Mouse (Mus musculus): ENCODE measurements around the gene Eef1akmt3. TPM values are rescaled to one million over a fixed set of nuclear protein-coding genes. Genes with fewer than 3 reads are reported as not detected.

Eef1akmt3 gene
- polyA plus RNA-seq, 1 experiment from 2014 or later = 0.36 TPM

DNA sequence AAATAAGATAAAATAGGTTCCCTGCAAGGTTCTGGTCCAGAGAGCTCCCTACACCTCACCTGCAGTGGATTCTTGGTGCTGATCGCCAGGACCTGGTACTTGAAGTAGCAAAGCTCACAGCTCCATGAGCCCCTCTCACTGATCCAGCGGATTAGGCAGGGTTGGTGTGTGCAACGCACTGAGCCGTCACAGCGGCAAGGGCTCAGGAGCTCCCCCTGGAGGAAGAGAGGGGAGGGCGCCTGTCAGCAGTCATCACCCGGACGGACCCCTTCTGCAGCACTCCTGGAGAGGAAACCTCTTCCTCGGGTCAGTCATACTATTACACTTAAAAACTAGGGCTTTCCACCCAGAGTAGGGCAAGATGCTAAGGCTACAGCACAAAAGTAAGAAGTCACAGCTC lies 16.8 kb upstream of the Eef1akmt3 start:
- no peak overlapping the region for H3K9ac ChIP-seq (ENCODE audit: low read length)
- H3K4me1 ChIP-seq (replicated peaks; ENCODE audit: control insufficient read depth, insufficient read depth, low read length) = peaks cover 13% of the 10 kb centered on the region
- H3K36me3 ChIP-seq (ENCODE audit: control insufficient read depth, insufficient read depth, low read length) = peaks cover 2% of the 10 kb centered on the region; the same call in 1 of the 2 replicates
- no peaks in the 10 kb centered on the region for H3K9me3 ChIP-seq (ENCODE audit: control insufficient read depth, low read length)
- H3K27me3 ChIP-seq (ENCODE audit: control insufficient read depth, insufficient read depth, low read depth, low read length) = peaks cover 12% of the 10 kb centered on the region
- peak overlapping the region; percentile 13; the same call in 1 of the 2 replicates for H3K4me3 ChIP-seq (ENCODE audit: low read length)
- peak overlapping the region; percentile 99 for H3K4me2 ChIP-seq (ENCODE audit: low read depth, low read length)
- WGBS = 1% methylated on average over 9 of the region's 9 CpGs
- H3K27ac ChIP-seq (ENCODE audit: low read length) = no peak overlapping the region
- 0 out of 2 replicates have a peak, but pooled peaks have one; percentile 13 for ATAC-seq (ENCODE audit: low read depth)

DNA sequence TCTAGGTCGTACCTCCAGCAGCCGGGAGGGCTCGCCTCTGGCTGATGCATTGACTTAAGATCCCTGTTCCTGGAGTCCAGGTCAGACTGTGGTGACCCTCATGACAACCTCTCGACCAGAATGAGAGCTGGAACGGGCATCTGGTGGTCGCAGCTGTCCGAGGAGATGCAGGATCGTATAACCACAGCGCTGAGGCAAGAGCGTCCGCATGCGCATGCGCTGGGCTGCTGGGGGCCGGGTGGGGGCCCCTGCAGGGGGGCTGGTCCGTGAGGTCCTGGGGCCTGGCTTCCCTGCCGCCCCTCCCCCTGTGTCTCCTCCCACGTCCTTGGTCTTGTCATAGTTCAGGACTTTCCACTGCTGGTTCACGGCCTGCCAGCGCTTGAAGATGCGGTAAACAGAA lies 15.2 kb upstream of the Eef1akmt3 start:
- no peak for ATAC-seq (ENCODE audit: low read depth)

DNA sequence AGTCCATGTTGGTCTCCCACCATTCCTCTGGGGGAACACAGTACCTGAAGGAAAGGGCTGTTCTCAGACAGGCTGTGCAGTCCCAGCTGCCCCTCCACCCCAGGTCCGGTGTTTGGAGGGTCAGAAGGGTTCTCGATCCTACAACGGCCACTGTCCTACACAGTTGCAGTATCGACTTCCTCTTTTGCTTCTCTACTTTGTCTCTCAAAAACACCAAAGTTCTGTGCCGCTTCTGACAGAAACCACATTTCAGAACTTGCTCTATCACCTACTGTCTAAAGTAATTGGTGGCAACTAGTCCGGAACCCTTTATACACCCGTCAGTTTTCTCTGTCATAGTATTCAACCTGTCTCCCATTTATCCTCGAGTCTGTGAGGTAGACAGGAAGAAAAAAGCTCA lies 14.1 kb upstream of the Eef1akmt3 start:
- no peak overlapping the region for H3K4me2 ChIP-seq (ENCODE audit: low read depth, low read length)
- WGBS = 84% methylated on average over 8 of the region's 8 CpGs
- no peak overlapping the region for H3K4me3 ChIP-seq (ENCODE audit: low read length)
- no peak overlapping the region for H3K9ac ChIP-seq (ENCODE audit: low read length)
- H3K4me1 ChIP-seq (replicated peaks; ENCODE audit: control insufficient read depth, insufficient read depth, low read length) = peaks cover 13% of the 10 kb centered on the region
- H3K36me3 ChIP-seq (ENCODE audit: control insufficient read depth, insufficient read depth, low read length) = peaks cover 2% of the 10 kb centered on the region; the same call in 1 of the 2 replicates
- no peak overlapping the region for H3K27ac ChIP-seq (ENCODE audit: low read length)
- H3K9me3 ChIP-seq (ENCODE audit: control insufficient read depth, low read length) = no peaks in the 10 kb centered on the region
- peaks cover 27% of the 10 kb centered on the region for H3K27me3 ChIP-seq (ENCODE audit: control insufficient read depth, insufficient read depth, low read depth, low read length)
- no peak for ATAC-seq (ENCODE audit: low read depth)

More for the DNA sequence above, 15.2 kb upstream of the Eef1akmt3 start:
- 82% methylated on average over 20 of the region's 20 CpGs for WGBS
- Histone ChIP-seq H3K4me1 (replicated peaks; ENCODE audit: control insufficient read depth, insufficient read depth, low read length) (peaks cover 13% of the 10 kb centered on the region), H3K27ac (ENCODE audit: low read length) (no peak overlapping the region), H3K9me3 (ENCODE audit: control insufficient read depth, low read length) (no peaks in the 10 kb centered on the region), H3K4me2 (ENCODE audit: low read depth, low read length) (no peak overlapping the region), H3K36me3 (ENCODE audit: control insufficient read depth, insufficient read depth, low read length) (peaks cover 2% of the 10 kb centered on the region; the same call in 1 of the 2 replicates), H3K27me3 (ENCODE audit: control insufficient read depth, insufficient read depth, low read depth, low read length) (peaks cover 16% of the 10 kb centered on the region), H3K4me3 (ENCODE audit: low read length) (no peak overlapping the region), H3K9ac (ENCODE audit: low read length) (no peak overlapping the region)

DNA sequence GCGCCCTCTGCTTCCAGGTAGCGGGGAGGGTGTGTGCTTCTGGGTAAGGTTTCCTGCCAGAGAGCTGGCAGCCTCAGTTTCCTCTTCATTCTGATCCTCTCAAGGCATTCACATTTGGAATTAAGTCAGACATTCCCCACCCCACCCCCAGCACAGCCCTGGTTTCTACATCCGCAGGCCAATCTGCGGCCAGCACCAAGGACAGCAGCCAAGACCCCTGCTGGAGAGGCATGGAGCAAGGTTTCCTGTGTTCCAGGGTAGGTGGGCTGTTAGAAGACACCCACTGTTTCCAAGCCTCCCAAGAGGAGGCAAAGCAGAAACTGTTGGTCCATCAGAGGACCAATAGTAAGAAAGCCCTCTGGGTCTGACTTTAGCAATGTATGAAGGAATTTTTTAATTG lies 13.3 kb upstream of the Eef1akmt3 start:
- no peaks in the 10 kb centered on the region for H3K9me3 ChIP-seq (ENCODE audit: control insufficient read depth, low read length)
- no peak overlapping the region for H3K9ac ChIP-seq (ENCODE audit: low read length)
- no peak overlapping the region for H3K4me3 ChIP-seq (ENCODE audit: low read length)
- 54% methylated on average over 4 of the region's 4 CpGs for WGBS
- H3K27ac ChIP-seq (ENCODE audit: low read length) = no peak overlapping the region
- no peak overlapping the region for H3K4me2 ChIP-seq (ENCODE audit: low read depth, low read length)
- H3K36me3 ChIP-seq (ENCODE audit: control insufficient read depth, insufficient read depth, low read length) = peaks cover 2% of the 10 kb centered on the region; the same call in 1 of the 2 replicates
- peaks cover 10% of the 10 kb centered on the region for H3K4me1 ChIP-seq (replicated peaks; ENCODE audit: control insufficient read depth, insufficient read depth, low read length)
- ATAC-seq (ENCODE audit: low read depth) = no peak
- H3K27me3 ChIP-seq (ENCODE audit: control insufficient read depth, insufficient read depth, low read depth, low read length) = peaks cover 27% of the 10 kb centered on the region

DNA sequence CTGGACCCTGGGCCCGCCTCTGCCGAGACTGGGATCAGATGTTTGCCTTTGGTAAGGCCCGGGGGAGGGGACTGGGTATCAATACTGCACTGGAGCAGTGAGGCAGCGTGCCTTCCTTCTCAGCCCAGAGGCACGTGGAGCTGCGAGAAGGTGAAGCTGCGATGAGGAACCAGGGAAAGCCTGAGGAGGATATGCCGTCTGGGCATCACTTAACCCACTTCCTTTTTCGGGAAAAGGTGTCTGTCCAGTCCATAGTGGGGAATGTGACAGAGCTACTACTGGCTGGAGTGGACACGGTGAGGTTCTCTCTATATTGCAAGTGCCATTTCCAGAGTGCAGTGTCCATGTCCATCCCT lies 8.8 kb upstream of the Eef1akmt3 start:
- Histone ChIP-seq H3K27ac (ENCODE audit: low read length) (no peak overlapping the region), H3K9ac (ENCODE audit: low read length) (no peak overlapping the region), H3K4me3 (ENCODE audit: low read length) (no peak overlapping the region), H3K36me3 (ENCODE audit: control insufficient read depth, insufficient read depth, low read length) (0 out of 2 replicates have a peak, but pooled peaks cover 2% of the 10 kb centered on the region), H3K4me2 (ENCODE audit: low read depth, low read length) (no peak overlapping the region), H3K9me3 (ENCODE audit: control insufficient read depth, low read length) (no peaks in the 10 kb centered on the region), H3K4me1 (replicated peaks; ENCODE audit: control insufficient read depth, insufficient read depth, low read length) (peaks cover 2% of the 10 kb centered on the region; the same call in 1 of the 2 replicates), H3K27me3 (ENCODE audit: control insufficient read depth, insufficient read depth, low read depth, low read length) (peaks cover 46% of the 10 kb centered on the region)
- 13% methylated on average over 10 of the region's 10 CpGs for WGBS
- no peak for ATAC-seq (ENCODE audit: low read depth)

DNA sequence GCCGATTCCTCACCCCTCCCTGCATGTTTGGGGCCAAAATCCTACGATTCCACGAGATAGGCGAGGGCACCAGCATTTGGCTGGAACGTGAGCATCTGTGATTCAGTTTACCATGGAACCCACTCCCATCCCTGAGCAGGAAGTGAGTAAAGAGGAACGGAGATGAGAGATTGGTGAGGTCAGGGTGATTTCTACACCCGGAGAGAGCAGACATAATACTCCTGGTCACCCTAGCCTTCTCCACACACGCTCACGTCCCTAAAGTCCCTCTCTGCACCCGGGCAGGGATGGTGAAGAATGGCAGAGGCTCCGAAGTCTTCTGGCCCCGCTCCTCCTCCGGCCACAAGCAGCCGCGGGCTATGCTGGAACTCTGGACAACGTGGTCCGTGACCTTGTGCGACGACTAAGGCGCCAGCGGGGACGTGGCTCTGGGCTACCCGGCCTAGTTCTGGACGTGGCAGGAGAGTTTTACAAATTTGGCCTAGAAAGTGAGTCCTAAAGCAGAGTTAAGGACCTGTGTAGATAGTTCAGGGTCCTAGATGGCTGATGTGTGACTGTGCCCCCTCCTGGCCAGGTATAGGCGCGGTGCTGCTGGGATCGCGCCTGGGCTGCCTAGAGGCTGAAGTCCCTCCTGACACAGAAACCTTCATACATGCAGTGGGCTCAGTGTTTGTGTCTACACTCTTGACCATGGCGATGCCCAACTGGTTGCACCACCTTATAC lies 8.2 kb upstream of the Eef1akmt3 start:
- H3K36me3 ChIP-seq (ENCODE audit: control insufficient read depth, insufficient read depth, low read length) = peaks cover 2% of the 10 kb centered on the region; the same call in 1 of the 2 replicates
- H3K4me1 ChIP-seq (replicated peaks; ENCODE audit: control insufficient read depth, insufficient read depth, low read length) = peaks cover 2% of the 10 kb centered on the region; the same call in 1 of the 2 replicates
- H3K4me3 ChIP-seq (ENCODE audit: low read length) = peak overlapping the region; percentile 21; the same call in 1 of the 2 replicates
- peak; percentile 55; the same call in 1 of the 2 replicates for ATAC-seq (ENCODE audit: low read depth)
- 3% methylated on average over 29 of the region's 29 CpGs for WGBS
- H3K9ac ChIP-seq (ENCODE audit: low read length) = no peak overlapping the region
- no peaks in the 10 kb centered on the region for H3K9me3 ChIP-seq (ENCODE audit: control insufficient read depth, low read length)
- H3K27ac ChIP-seq (ENCODE audit: low read length) = no peak overlapping the region
- H3K27me3 ChIP-seq (ENCODE audit: control insufficient read depth, insufficient read depth, low read depth, low read length) = peaks cover 46% of the 10 kb centered on the region
- H3K4me2 ChIP-seq (ENCODE audit: low read depth, low read length) = peak overlapping the region; percentile 34

DNA sequence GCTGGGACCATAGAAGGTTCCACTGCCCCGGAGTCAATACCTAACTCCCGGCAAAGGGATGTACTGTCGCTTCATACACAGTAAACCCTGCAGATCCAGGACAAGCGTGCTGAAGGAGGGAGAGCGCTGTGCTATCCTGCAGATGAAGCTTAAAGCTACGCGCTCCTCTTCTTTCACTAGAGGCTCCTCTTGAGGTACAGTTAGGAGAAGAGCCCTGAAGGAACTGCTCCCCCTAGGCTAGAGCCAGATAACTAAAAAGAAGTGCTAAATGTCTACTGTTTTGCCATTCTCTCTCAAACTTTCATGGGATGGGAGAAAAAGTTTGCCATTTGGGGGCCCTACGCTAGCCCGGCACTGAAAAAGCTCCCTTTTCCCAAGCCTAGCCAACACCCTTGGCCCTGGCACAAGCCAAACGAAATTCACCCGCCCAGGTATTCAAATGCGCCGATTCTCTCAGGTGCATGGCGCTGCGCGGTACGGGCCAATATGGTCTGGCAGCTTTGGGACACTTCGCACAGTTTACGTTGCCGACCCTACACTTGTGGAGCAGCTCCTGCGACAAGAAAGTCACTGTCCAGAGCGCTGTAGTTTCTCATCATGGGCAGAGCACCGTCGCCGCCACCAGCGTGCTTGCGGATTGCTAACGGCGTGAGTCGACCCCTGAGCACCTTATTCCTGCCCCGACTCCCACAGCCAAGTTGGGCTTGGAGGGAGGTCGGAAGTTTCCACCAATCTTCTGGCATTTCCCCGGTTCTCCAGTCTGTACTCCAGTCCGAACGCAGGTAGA lies 7.5 kb upstream of the Eef1akmt3 start:
- H3K4me1 ChIP-seq (replicated peaks; ENCODE audit: control insufficient read depth, insufficient read depth, low read length) = peaks cover 2% of the 10 kb centered on the region; the same call in 1 of the 2 replicates
- peaks cover 2% of the 10 kb centered on the region; the same call in 1 of the 2 replicates for H3K36me3 ChIP-seq (ENCODE audit: control insufficient read depth, insufficient read depth, low read length)
- peak overlapping the region; percentile 34 for H3K4me2 ChIP-seq (ENCODE audit: low read depth, low read length)
- H3K27me3 ChIP-seq (ENCODE audit: control insufficient read depth, insufficient read depth, low read depth, low read length) = peaks cover 46% of the 10 kb centered on the region
- H3K9ac ChIP-seq (ENCODE audit: low read length) = no peak overlapping the region
- 6% methylated on average over 35 of the region's 35 CpGs for WGBS
- ATAC-seq (ENCODE audit: low read depth) = no peak
- H3K9me3 ChIP-seq (ENCODE audit: control insufficient read depth, low read length) = no peaks in the 10 kb centered on the region
- peak overlapping the region; percentile 21 for H3K4me3 ChIP-seq (ENCODE audit: low read length)
- H3K27ac ChIP-seq (ENCODE audit: low read length) = no peak overlapping the region

DNA sequence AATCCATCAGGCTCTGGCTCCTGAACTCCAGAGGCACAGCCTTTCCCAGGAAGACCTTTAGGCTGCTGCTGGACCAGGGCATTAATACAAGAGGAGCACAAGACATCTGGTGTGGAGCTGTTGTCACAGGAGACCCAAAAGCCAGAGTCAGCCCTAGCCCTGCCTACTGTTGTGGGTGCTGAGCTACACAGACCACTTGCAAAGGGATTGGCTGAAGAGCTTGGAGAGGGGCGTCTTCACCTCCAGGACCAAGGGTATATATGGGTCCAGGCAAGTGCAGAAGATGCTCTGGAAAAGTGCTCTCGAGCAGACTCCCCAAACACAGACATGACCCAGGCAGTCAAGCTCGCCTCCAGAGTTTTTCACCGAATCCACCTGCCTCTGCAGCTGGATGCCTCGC lies 6.6 kb upstream of the Eef1akmt3 start, which contains the start of gene Cyp27b1:
Gene Cyp27b1 (plus strand): TSS at position 297 of the 400 bp plus-strand sequence.
- peak within 1 kb of the TSS; percentile 34 for H3K4me2 ChIP-seq (ENCODE audit: low read depth, low read length)
- WGBS = 32% methylated on average over 5 of the region's 5 CpGs
- no peaks in the 10 kb centered on the region for H3K9me3 ChIP-seq (ENCODE audit: control insufficient read depth, low read length)
- no peak within 1 kb of the TSS for H3K9ac ChIP-seq (ENCODE audit: low read length)
- peaks cover 2% of the 10 kb centered on the region; the same call in 1 of the 2 replicates for H3K36me3 ChIP-seq (ENCODE audit: control insufficient read depth, insufficient read depth, low read length)
- no peak for ATAC-seq (ENCODE audit: low read depth)
- H3K27me3 ChIP-seq (ENCODE audit: control insufficient read depth, insufficient read depth, low read depth, low read length) = peaks cover 46% of the 10 kb centered on the region
- H3K4me3 ChIP-seq (ENCODE audit: low read length) = peak within 1 kb of the TSS; percentile 21
- H3K27ac ChIP-seq (ENCODE audit: low read length) = no peak within 1 kb of the TSS
- H3K4me1 ChIP-seq (replicated peaks; ENCODE audit: control insufficient read depth, insufficient read depth, low read length) = peaks cover 3% of the 10 kb centered on the region

DNA sequence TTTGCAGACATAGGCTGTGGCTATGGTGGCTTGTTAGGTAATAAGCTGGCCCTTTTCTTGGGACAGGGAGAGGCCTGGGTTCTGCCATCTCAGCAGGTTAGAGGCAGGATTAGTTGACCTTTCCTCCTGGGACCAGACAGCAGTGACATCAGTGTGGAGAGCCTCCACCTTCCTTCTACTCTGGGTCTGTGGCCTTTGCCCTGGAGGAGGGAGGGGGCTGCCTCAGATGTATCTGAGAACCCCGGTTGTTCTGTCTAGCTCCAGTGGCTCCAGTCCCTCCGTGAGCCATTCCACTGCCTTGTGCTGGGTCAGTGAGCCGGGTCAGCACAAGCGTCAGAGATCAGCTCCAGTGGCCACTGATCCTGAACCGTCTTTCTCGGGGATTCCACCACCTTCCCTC lies 1.9 kb upstream of the Eef1akmt3 start:
- no peaks in the 10 kb centered on the region for H3K9me3 ChIP-seq (ENCODE audit: control insufficient read depth, low read length)
- ATAC-seq (ENCODE audit: low read depth) = no peak
- 90% methylated on average over 6 of the region's 6 CpGs for WGBS
- no peak overlapping the region; the same call in 1 of the 2 replicates for H3K4me2 ChIP-seq (ENCODE audit: low read depth, low read length)
- no peak overlapping the region for H3K4me3 ChIP-seq (ENCODE audit: low read length)
- H3K36me3 ChIP-seq (ENCODE audit: control insufficient read depth, insufficient read depth, low read length) = peaks cover 2% of the 10 kb centered on the region; the same call in 1 of the 2 replicates
- no peak overlapping the region for H3K9ac ChIP-seq (ENCODE audit: low read length)
- H3K27ac ChIP-seq (ENCODE audit: low read length) = no peak overlapping the region
- H3K4me1 ChIP-seq (replicated peaks; ENCODE audit: control insufficient read depth, insufficient read depth, low read length) = peaks cover 10% of the 10 kb centered on the region
- peaks cover 9% of the 10 kb centered on the region for H3K27me3 ChIP-seq (ENCODE audit: control insufficient read depth, insufficient read depth, low read depth, low read length)

All from lung, embryonic 16.5 days (tissue).